Mouse (Mus musculus) layer of hippocampus, adult 18-20 months (tissue): ENCODE results near the gene Slc8a3. TPM values are rescaled to one million over a fixed set of nuclear protein-coding genes. Genes with fewer than 3 reads are reported as not detected.
A peak's percentile ranks its signal among the peaks of the same experiment; 100 is the strongest.

ENCODE experiments used
- DNase-seq, 2 experiments: peaks; one replicate each; pipeline ENCODE4 v3.0.0; 2022; ENCODE audit warnings: low spot score in 2 of 2
- total RNA-seq, 2 experiments: library from RNA; stranded (reverse); gene quantifications; 2 replicates each; pipeline ENCODE4 v1.2.3; 2021

Slc8a3 gene
- total RNA-seq, 2 experiments from 2014 or later = 13.0 to 14.0 TPM

GRCm38 (mm10) chr12:81241096-81241495 is 91.9 kb downstream of the Slc8a3 start:
- no peak for DNase-seq

DNA sequence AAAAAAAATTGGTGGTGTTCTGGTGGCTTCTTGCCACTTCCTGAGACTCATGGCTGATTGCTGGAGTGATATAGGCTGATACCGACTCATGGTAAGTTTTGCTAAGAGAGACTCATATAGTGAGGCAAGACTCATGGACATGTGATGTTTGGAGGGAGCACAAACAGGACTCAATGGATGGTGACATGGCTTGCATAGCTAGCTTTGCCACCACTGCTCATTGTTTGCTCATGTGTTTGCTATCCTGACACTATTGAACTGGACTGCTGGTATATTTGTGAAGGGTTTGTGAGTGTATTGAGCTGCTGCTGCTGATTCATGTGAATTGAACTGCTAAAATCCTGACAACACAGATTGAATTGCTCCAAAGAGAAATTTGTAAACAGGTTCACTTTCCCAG is 95.8 kb downstream of the Slc8a3 start:
- no peak for DNase-seq

GRCm38 (mm10) chr12:81235456-81236330 is 97.3 kb downstream of the Slc8a3 start:
- DNase-seq = no peak

- DNase-seq = no peak
Observed at GRCm38 (mm10) chr12:81233746-81234380, 99.1 kb downstream of the Slc8a3 start.

- DNase-seq = peak; percentile 66 to 83
Observed at GRCm38 (mm10) chr12:81227767-81228460, 105.1 kb downstream of the Slc8a3 start.

GRCm38 (mm10) chr12:81226590-81226989 is 106.4 kb downstream of the Slc8a3 start:
- DNase-seq = peak in 1 of 2 experiments; percentile 50

- DNase-seq = no peak
Observed at GRCm38 (mm10) chr12:81225966-81226577, 106.9 kb downstream of the Slc8a3 start.

- DNase-seq = no peak
Observed at GRCm38 (mm10) chr12:81224843-81225242, 108.1 kb downstream of the Slc8a3 start.

DNA sequence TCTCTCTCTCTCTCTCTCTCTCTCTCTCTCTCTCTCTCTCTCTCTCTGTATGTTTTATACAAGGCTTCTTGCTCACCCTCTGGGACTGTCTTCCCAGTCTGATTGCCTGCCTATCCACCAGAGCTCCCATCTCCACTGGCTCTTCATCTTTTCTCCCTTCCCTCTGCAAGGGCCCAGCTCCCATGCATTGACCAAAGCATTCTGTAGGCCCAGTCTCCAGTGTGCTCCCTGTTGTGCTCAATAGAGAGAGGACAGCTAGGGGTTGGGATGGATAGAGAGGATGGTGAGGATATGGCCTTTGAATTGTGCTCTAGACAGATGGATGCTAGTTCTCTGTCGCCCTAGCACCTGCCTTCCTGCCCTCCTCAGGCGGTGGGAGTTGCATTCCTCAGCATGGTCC is 109.7 kb downstream of the Slc8a3 start:
- DNase-seq = no peak

DNA sequence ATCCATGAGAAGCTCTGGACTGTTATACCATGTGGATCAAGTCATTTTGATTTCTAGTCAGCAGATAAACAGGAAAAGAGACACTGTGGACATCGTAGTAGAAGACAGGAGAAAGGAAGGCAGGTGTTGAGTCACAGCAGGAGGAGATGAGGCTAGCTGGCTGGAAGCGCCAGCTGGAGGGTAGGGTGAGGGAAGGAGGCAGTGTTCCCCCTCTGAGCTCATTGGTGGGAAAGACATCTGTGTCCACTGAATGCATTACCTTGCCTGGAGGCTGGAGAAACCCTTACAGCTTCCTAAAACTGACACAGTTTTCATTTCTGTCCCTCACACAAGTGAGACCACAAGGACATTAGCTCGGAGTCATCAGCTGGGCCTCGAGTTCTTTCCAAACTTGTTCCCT is 113.6 kb downstream of the Slc8a3 start:
- no peak for DNase-seq

DNA sequence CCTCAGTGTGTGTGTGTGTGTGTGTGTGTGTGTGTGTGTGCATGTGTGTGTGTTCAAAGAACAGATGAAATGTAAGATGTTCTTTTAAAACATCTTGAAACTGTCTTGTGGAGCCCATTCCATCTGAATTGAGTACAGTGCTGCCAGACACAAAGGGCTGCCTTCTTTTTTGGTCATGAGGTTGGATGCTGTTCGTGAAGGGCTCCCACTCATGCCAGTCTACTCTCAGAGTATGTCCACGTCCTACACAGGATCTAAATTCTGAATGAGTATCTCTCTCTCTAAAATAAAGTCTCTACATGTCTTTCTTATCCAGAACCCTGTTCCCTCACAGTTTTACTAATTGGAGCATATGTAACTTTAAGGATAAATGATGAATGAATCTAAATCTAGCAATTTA is 124.4 kb downstream of the Slc8a3 start:
- no peak for DNase-seq

DNA sequence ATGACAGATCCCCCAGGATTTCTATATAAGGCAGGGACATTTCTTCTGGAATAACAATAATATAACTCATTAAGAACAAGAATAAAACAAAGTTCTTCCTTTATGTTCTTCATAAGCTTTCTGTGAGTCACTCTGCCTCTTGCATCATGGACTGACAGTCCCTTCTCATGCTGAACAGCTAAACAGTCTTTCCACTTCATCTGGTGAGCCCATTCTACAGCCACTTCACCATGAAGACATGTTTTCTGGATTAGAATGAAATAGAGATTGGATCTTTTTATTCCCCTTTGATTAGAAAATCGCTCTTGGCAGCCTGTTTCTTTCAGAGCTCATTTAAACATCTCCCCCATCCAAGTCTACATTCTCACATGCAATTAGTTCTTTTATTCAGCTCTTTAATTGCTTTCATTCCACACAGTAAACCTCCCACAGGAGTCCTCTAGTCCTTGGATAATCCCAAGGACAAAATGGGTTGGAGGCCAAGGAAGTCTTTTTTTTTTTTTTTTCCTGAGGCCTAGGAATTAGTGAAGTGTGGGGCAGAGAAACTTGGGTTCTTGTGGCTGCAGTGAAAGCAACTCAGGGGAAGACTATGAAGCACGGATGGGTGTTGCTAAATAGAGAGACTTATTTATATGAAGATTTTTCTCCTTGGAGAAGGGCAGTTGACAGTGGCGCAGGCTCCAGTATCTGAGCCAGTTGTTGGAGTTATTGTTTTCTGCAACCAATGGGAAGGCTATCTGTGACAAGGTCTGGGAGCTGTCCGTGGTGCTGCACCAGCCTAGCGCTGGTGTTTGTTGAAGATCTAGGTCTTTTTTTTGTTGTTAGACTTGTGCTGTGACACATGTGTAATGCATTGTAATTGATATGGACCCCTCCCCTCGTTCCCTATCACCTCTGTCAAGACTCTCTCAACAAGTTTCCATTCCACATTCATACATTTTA is 127.1 kb downstream of the Slc8a3 start:
- no peak for DNase-seq

DNA sequence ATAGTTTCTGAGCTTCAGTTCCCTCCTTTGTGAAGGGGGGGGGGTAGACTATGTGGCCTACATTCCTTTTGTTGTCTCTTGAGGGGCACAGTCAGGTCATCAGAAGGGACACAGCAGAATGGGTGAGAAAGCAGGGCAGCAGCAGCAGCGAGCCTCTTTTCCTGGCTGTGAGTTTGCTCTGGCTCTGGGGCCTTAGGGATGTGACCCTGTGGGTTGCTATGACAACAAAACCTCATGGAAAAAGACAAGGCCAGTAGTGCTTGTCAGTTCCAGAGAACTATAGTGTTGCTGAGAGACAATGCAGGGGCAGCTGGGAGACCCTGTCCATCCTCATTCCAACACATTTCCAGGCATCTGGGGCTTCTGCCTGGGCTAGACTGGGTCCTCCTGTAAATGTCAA is 129.8 kb downstream of the Slc8a3 start:
- DNase-seq = no peak

- peak; percentile 78 to 86 for DNase-seq
Observed at GRCm38 (mm10) chr12:81199280-81199955, 133.6 kb downstream of the Slc8a3 start.

GRCm38 (mm10) chr12:81197468-81198075 is 135.4 kb downstream of the Slc8a3 start:
- no peak for DNase-seq

DNA sequence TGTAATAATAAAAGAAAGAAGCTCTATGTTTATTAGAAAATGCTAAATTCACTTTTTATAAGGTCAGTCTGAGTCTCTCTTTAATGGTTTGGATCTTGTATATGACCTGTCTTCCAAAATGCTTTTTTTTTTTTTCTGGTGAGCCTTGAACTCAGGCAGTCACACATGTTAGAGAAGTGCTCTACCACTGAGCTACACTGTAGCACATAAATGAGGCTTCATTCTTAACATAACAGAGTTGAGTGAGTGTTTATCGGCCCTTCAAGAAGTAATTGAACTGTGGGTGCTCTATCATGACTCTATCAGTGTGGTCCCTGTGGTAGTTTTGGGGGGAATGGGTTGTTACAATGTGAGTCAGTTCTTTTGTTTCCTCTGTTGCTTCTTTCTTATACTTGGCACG is 139.0 kb downstream of the Slc8a3 start:
- DNase-seq = no peak

GRCm38 (mm10) chr12:81189636-81190035 is 143.3 kb downstream of the Slc8a3 start:
- no peak for DNase-seq

DNA sequence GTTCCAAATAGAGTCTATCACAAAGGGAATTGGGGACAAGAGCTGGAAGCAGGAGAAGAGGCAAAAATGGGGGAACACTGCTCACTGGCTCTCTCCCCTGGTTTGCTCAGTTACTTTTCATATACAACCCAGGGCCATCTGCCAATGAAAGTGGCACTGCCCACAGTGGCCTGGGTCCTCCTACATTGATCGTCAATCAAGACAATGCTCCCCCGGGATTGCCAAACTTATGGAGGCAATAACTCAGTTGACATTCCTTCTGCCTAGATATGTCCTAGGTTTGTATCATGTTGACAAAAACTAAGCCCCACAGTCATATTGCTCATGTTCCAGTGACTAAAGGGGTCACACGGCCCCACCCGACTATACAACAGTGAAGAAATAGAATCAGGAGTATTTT is 144.0 kb downstream of the Slc8a3 start:
- no peak for DNase-seq

DNA sequence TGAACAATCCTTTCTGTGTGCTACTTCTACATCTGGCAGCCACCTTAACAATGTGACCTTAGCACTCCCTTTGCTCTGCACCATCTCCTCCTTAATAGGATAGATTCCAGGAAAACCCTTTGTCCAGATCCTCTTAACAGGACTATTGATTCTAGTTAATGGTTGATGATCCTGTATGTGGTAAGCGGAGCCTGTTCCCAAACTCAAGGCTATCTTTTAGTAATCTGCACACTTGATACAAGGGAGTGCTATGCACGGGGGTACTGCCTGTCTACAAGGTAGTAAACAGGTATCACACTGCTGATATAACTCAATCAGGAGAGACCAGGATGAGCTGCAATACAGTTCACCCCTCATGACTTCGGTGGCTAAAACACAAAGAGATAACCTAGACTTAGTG is 144.6 kb downstream of the Slc8a3 start:
- DNase-seq = no peak
